Mouse (Mus musculus): Measurements from ENCODE around the gene Gja5.
"Not testable (repeated sequence)": the region's sequence is repeated elsewhere in the genome, so short reads cannot be mapped to it uniquely, and the experiment has no call there.

The Gja5 gene

DNA sequence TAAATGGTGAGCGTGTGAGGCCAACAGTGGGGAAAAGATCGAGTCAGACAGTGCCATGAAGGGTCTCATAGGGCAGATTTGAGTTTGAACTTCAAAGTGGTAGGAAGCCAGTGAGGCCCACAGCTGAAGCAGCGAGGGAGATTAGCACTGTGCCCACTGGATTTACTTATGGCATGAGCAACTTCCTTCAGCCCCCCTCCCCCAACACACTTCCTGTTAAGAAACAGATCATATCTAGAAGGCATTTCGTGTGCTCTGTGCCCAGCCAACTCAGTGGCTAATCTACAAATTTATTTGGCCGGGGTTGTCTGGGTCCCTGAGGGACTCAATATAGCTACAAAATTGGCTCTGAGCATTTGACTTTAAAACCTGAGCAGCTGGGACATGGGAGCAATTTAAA lies 139.7 kb downstream of the Gja5 start:
- no peak for DNase-seq

DNA sequence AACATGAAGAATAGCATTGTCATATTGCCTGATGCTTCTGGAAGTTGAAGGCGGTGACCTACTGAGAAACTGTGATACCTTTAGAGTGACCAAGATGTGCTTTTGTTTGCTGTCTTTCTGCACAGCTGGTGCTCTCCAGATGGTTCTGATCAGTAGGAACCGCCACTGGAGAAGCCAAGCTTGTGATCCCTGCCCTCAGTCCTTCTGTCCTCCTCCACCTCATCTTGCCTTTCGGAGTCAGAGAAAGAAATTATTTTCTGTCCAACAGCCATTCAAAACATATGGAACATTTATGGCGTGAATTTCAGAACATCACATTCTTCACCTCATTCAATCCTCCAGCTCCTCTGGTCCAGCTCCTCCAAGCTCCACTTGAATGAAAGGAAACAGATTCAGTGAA lies 143.3 kb downstream of the Gja5 start:
- no peak for DNase-seq

GRCm38 (mm10) chr3:97048360-97048759 lies 143.9 kb downstream of the Gja5 start:
- no peak for DNase-seq

- DNase-seq = no peak
Measured at GRCm38 (mm10) chr3:97051264-97051744, 146.8 kb downstream of the Gja5 start.

GRCm38 (mm10) chr3:97052069-97052799 lies 147.7 kb downstream of the Gja5 start:
- DNase-seq = no peak

DNA sequence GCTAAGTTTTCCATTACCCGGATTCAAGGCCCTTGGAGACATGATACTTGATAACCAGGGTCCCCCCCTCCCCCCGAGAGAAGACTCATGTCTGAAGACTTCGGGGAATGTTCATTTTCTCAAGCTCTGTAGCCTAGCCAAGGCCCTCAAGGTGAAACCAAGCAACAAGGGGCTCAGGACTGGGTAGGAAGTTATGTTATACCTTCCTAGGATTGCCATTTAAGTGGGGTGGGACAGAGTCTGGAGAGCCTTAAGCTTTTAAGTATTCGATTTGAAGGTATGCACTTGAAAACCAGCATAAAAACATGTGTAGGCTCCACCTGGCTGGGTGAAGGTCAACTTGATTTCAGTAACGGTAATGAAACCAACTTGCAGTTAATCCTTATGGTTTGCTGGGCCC lies 154.2 kb downstream of the Gja5 start:
- DNase-seq = no peak

DNA sequence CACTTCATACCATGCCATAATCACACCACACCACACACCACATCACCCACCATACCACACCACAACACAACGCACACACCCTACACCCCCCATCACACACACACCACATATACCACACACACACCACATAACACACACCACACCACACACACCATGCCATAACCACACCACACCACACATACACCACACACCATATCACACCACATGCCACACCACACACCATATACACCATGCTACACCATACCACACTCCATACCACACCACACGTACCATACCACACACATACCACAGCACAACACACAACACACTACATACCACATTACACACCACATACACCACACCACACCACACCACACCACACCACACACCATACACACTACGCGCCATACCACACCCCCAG lies 155.6 kb downstream of the Gja5 start:
- DNase-seq = no peak

- no peak for DNase-seq
Measured at GRCm38 (mm10) chr3:97062814-97063213, 158.3 kb downstream of the Gja5 start.

DNA sequence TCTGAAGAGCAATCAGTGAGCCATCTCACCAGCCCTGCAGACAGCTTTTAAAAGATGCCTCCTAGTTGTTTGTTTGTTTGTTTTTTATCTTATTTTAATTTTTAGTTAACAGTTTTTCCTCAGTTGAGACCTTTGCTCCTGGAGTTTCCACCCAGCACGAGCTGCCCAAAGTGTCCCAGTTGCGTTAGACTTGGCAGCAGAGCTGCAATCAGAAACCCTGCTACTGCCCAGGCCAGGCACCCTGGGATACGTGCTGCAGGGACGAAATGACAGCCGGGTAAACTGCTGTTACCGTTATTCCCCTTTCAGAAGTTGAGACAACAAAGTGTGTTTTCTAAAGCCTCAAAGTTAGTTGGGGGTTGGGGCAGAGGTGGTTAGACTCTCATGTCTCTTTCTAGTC lies 159.6 kb downstream of the Gja5 start:
- no peak for DNase-seq

DNA sequence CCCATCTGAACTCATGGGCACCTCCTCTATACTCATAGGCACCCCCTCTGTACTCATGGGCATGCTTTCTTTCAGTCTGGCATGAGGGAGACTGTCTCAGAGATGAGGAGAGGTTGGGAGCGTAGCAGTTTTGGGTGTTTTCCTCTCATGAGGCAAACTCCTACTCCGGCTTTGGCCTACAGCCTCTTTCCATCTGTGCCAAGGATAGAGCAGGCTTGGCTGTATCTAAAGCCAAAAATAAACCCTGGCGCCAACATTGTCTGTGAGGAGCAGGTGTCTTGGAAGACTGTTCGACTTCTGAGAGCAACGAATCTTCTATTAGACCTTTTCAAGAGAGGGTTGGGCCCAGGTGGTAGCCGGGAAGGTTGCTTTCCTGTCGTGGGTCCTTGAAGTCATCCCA lies 165.1 kb downstream of the Gja5 start:
- DNase-seq = not testable (repeated sequence)

DNA sequence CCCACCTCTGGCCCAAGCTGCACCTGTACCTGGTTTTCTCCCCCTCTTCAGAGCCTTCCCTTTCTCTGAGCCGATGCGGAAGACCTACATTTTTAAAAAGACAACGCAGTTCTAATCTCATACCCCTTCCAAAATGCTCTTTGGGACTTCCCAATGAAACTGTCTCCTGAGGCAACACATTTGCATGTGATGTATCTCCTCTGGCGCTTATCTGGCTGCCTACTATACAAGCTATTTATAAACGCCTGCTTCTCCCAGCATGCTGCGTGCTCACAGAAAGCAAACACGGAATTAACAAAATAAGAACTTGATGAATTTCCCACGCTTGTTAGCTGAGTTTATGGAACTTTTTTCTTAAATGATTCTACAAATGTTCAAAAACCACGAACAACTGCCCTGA lies 167.4 kb downstream of the Gja5 start:
- not testable (repeated sequence) for DNase-seq

- not testable (repeated sequence) for DNase-seq
Measured at GRCm38 (mm10) chr3:97072361-97072760, 167.9 kb downstream of the Gja5 start.

DNA sequence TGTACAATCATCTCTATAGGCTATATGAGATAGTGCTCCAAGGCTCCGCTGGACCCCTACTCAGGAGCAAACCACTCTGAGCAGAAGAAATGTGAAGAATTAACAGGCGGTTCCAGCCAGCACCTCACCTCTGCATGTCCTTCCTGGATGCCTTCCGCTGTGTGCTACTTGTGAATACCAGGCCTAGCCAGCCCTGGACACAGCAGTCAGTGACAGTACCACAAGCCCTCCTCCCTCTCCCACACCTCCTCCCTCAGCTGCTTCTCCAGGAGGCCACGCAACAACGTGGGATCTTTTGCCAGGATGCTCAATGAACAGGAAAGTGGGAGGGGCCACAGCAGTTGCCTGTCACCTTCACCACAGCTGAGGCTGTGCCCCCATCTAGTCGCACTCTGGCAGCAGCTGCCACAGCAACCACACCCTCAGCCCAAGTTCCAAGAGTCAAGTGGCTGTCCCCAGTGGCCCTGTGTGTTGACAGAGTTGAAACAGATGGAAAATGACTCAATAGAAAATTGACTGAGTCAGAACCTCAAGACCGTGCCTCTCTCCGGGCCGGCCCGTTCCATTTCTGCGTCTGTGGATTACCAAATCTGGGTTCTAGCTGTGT lies 171.4 kb downstream of the Gja5 start:
- DNase-seq = not testable (repeated sequence)

GRCm38 (mm10) chr3:97076412-97076811 lies 171.9 kb downstream of the Gja5 start:
- no peak for DNase-seq

DNA sequence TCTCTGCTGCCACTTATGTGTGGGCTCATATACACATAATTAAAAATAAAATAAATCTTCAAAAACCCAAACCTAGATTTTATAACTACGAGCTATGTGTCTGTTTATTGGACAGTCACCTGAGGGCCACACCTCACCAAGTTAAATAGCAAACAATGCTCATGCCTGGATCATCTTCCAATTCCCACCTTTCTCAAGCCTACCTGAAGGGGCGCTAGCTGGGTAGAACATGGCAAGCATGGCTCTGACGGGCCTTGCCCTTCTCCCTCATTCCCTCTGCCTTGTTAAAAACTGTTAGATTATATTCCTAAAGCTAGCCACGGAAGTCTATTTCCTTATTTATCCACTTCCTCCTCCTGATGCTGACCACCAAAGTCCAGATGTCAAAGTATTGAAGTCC lies 173.9 kb downstream of the Gja5 start:
- DNase-seq = no peak

DNA sequence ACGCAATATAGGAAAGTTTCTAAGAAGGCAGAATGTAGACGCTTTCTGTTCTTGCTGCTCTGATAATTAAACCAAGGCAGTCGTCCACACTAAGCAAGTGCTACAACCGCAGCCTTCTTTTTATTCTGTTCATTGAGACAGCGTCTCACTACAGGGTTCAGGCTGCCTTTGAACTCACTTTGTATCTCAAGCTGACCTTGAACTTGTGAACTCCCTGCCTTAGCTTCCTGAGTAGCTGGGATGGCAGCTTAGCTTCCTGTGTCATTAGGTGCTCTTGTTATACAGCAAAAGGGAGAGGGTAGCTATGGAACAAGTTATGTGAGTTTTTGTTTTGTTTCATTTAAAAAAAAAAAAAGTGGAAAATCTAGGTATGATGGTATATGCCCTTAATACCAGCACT lies 177.7 kb downstream of the Gja5 start:
- DNase-seq = no peak

- DNase-seq = no peak
Measured at GRCm38 (mm10) chr3:97087326-97087725, 182.8 kb downstream of the Gja5 start.

- DNase-seq = not testable (repeated sequence)
Measured at GRCm38 (mm10) chr3:97088291-97088690, 183.8 kb downstream of the Gja5 start.

- not testable (repeated sequence) for DNase-seq
Measured at GRCm38 (mm10) chr3:97091971-97092370, 187.5 kb downstream of the Gja5 start.

DNA sequence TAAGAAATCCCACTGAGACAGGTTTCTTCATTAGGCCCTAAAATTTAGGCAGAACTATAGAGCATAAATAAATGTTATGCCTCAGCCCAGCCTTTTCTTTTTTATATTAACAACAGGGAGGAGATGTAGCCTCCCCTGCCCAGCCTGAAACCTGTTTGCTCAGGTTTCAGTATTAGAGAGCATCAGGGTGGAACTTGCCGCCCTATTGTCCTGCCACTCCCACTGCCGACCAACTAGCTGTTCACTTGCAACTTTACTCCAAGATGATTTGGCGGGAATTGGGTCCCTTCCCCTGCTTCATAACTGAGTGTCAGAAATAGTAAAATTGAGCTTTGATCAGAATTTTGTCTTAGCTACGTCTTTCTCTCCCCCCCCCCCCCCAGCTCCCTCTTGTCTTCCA lies 192.2 kb downstream of the Gja5 start:
- DNase-seq = not testable (repeated sequence)

DNA sequence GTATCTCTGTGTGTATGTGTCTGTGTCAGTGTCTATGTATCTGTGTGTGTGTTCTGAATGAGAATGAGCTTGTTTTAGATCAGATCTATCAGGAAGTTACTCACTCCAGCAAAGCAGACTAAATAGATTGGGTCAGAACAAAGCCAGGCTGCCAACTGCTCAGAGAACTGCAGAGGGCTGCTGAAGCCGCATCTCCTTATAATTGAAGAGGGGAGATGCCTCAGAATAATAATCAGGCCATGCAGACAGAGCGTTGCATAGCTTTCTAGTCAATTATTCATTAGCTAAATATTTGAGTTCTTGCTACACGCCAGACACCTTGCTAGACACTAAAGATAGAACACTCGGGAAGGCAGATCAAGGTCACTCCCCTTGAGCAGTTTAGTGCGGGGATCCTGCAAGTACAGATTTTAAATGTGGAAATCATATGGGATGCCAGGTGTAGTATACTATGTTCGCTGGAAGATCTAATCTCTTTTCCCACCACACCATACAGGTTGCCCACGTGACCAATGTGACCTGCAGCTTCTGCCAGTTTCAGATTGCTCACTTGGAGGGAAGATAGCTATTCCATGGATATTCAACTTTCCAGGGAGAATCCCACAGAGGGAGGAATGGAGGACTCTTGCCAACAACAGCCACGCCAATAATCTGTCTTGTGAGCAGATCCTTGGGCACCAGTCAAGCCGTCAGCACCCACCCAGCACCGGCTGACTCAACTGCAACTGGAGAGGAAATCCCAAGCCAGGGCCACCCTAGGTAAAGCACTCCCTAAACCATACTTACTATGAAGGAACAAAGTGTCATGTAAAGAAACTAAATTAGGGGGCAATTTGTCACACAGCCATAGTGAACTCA lies 196.5 kb downstream of the Gja5 start:
- DNase-seq = no peak

DNA sequence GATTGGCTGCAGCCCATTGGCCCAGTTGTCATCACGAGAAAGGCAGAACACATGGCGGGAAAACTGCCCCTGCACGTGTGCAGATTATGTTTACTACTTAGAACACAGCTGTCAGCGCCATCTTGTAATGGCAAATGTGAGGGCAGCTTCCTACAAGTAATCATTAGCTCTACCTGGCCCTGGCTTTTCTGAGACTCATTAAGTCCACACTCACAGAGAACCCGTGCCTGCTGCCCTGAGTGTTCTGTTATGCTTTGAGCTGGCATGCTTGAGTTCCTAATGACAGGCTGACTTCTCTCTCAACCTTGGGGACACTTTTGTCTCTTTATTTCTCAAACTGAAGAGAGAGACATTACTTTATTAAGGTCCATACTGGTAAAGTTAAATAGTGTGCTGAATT lies 199.5 kb downstream of the Gja5 start:
- not testable (repeated sequence) for DNase-seq

DNA sequence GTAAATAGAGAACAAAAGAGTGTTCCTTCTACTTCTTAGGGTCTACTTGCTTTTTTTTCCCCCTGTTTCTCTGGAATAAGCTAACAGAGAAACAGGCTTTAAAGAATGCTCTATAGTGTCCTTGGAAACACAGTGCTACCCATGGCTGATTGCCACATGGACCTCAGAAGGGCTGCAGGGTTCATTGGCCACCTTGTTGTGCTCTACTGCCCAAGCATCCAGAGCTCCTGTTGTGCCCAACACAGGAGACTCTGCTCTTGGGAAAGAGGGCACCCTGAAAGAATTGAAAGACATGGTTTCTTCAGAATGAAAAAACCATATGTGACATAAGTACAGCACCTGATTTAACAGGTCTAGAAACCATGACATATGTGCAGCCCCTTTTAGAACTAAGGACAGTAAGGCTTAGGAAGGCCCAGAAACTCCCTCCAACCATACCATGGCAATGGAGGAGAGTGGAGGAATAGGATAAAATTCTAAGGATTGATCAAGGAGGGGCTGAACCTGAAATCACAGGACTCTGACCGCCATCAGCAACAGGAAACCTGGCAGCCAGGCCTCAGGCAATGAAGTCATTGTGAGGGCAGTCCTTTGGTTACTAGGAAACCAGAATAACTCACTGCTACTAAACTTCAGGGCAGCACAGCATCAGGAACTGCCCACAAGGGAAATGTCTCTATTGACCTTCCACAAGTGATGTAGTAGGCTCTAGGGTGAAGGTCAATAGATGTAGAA lies 200.4 kb downstream of the Gja5 start:
- no peak for DNase-seq

Data from layer of hippocampus, adult 9-11 months (tissue).